Mouse (Mus musculus) kidney, postnatal 10 days (tissue): ENCODE measurements around the gene Gm28035.

Experiments used
- DNase-seq: peaks from one replicate; pipeline ENCODE4 v3.0.0; 2021; ENCODE audit warnings: mixed read lengths

Gene Gm28035

DNA sequence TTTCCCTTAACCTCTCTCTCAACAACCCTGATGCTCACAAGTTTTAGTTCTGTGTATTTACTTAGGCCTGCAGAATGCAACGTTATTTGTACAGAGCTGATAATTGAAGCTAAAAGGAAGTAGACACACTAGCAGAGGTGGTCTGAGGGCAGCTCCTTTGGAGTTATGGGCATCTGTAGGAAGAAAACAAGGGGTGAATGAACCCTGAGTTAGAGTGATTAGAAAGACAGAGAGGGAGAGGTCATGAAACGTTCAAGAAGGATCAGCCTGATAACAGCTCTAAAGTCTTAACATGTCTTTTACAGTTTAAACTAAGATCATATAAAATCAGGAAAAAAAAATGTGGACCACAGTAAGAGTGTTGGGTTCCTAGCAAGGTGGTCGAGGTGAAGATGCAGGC lies 69.0 kb downstream of the Gm28035 start:
- DNase-seq = no peak

DNA sequence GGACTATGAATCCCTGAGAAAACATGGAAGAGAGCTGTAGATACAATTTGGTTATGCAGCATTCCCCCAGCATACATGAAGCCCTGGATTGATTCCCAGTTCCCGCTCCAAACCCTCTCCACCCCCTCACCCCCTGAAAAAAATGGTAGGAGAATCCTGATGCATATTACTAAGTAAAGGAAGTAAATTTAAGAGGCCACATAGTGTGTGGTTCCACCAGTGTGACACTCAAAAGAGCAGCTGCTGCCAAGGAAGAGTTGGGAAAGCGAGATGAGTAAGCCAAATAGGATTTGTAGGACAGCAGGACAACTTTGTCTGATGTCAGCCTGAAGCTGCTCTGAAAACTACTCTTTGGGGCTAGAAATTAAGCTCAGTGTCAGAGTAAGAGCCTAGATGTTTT lies 71.1 kb downstream of the Gm28035 start:
- DNase-seq = no peak

DNA sequence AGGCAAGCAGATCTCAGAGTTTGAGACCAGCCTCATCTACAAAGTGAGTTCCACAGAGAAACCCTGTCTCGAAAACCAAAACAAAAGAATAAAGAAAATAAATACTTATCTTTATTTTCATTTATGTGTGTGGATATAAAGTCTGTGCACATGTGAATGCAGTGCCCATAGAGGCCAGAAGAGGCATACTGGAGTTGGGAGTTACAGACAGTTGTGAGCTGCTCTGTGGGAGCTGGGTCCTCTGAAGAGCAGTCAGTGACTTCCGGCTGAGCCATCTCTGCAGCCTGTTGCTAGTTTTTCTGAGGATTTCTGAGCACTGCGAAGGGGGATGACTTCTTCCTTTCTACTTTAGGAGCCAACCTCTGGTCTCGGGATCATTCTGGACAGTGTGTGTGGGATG lies 75.8 kb downstream of the Gm28035 start:
- DNase-seq = no peak

DNA sequence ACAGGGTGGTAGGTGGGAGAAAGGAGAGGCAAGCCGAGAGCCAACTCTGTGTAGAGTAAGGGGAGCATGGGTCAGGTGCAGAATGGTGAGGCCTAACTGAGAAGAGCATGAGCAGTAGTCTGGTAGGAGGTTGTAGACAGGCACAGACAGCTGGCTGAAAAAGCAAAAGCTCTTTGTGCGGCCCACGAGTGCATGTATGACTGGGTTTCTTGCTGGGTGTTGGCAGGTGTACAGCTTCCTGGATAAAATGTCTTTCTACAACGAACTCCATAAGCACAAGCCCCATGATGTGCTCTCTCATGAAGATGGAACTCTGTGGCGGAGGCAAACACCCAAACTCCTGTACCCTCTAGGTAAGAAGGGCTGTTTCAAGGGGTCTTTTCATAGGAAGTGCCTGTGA lies 76.6 kb downstream of the Gm28035 start:
- no peak for DNase-seq

DNA sequence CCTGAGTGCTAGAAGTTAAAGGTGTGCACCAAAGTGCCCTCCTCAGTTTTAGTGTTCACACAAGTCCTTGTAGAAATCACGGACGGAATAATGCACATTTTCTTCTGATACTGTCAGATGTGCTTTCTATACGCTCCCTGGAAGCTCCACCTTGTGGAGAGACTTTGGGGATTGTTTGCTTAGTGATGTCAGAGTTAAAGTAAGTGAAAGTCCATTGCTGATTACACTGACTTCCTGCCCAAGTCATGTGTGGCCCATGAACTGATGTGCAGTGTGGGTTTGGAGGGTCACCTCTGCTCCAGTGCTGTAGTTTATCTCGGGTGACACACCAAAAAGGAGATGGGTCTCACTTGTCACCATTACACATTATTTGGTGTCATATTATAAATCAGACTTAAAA lies 78.9 kb downstream of the Gm28035 start:
- no peak for DNase-seq

DNA sequence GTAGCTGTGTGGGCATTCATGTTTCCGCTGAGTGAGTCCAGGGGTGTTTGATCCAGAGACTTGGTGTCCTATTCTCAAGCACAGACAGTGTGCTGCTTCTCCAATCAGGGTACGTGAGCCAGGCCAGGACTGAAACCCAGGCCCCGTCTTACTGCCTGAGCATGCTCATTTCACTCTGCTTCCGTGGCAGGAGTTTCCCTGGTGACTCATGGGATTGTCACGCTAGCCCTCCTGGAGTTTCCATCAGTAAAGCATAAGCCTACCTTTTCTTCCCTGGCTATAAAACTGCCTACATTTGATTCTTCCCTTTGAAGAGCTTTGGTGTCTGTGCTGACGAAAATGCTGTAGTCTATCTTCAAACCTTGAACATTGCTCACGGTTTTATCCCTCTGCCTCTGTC lies 82.7 kb downstream of the Gm28035 start:
- DNase-seq = no peak

DNA sequence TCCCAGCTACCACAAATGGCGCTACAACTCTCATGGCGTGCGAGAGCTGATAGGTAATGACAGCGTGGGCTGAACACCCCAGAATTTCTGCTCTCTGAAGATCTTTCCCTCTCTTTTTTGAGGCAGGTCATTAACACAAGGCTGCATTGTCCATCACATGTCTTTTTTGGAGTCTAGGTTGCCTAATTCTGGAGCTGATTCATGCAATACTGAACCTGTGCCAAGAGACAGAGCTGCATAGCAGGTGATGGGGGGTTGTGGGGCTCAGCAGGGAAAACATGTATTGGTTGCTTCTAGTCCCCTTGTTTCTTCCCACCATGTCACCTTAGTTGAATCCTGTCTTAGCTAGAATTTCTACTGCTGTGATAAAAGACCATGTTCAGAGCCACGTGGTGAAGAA lies 84.9 kb downstream of the Gm28035 start:
- DNase-seq = no peak

DNA sequence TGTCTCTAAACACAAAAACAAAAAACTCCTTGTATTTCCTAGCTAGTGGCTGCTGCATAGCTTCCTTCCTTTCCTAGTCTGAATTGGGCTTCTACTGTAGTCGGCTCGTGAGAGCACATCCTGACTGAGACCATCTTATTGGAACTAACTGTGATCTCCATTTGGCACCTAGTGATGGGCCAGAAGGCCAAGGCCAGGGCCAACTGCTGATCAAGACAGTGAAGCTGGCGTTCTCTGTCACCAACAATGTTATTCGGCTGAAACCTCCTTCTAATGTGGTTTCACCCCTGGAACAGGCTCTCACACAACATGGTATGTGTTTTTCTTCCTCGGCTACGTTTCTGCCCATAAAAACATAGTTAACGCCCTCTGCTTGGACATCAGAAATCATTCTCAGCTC lies 86.9 kb downstream of the Gm28035 start:
- DNase-seq = no peak

DNA sequence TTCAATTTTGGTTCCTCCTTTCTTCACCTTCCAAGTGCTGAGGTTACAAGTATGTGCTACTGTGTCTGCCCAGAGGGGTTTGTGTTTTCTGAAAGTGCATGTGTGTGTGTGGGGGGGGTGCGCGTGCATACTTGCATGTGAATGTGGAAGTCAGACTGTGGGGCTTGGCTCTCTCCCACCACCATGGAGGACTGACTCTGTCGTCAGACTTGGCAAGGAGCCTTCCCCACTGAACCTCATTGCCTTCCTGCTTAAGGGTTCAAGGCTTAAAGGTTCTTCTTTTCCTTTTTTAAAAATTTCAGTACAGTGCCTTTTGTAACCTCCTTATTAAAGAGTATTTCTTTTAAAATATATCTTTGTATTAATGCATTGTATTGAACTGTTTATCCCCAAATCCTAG lies 88.4 kb downstream of the Gm28035 start:
- DNase-seq = no peak
